Mouse (Mus musculus) G1E (cell line): Measurements from ENCODE around the gene Hoxa3. TPM values are rescaled to one million over a fixed set of nuclear protein-coding genes. Genes with fewer than 3 reads are reported as not detected.

Experiments
- ATAC-seq: 2 replicates; pipeline ENCODE4 v1.8.0; 2016; ENCODE audit warnings: mild to moderate bottlenecking; ENCODE audit not compliant: insufficient number of reproducible peaks, poor library complexity, low FRiP score, severe bottlenecking; ENCODE audit errors: extremely low read depth
- DNase-seq: peaks from one replicate; pipeline ENCODE4 v3.0.0; 2012; ENCODE audit warnings: low spot score
- H3K27me3 ChIP-seq: 2 replicates; pipeline ENCODE4 v1.6.1; 2012; ENCODE audit warnings: mild to moderate bottlenecking, low read length, inconsistent platforms; ENCODE audit not compliant: insufficient read depth
- H3K36me3 ChIP-seq: replicated peaks from 2 replicates; pipeline ENCODE3; 2012; ENCODE audit warnings: mild to moderate bottlenecking, inconsistent platforms
- H3K4me1 ChIP-seq: 2 replicates; pipeline ENCODE4 v1.6.1; 2012; ENCODE audit warnings: low read depth, low read length, inconsistent platforms, mixed read lengths; ENCODE audit not compliant: insufficient read depth
- H3K4me3 ChIP-seq: 2 replicates; pipeline ENCODE4 v1.5.1; 2012; ENCODE audit warnings: low read depth, mild to moderate bottlenecking, inconsistent platforms, low read length, moderate library complexity, mixed read lengths
- H3K9me3 ChIP-seq: replicated peaks from 2 replicates; pipeline ENCODE4 v1.6.1; 2012; ENCODE audit warnings: inconsistent platforms
- CTCF ChIP-seq: IDR thresholded peaks from 2 replicates; pipeline ENCODE4 v1.5.1; 2012; ENCODE audit warnings: low read depth, low read length, inconsistent platforms, mixed read lengths
- GATA1 ChIP-seq: IDR thresholded peaks from 2 replicates; pipeline ENCODE4 v1.6.1; 2012; ENCODE audit warnings: borderline replicate concordance, low read length, inconsistent platforms, mixed read lengths
- GATA2 ChIP-seq: IDR thresholded peaks from 2 replicates; pipeline ENCODE4 v1.6.1; 2012; ENCODE audit warnings: low read depth, low read length, inconsistent platforms, borderline replicate concordance
- POLR2AphosphoS5 ChIP-seq: IDR thresholded peaks from 2 replicates; pipeline ENCODE4 v1.6.1; 2012; ENCODE audit warnings: low read depth, low read length, inconsistent platforms; ENCODE audit not compliant: insufficient replicate concordance
- TAL1 ChIP-seq: conservative IDR thresholded peaks from 2 replicates; pipeline ENCODE4 v1.6.1; 2012; ENCODE audit warnings: low read depth, low read length, inconsistent platforms, mixed read lengths
- polyA plus RNA-seq: library from polyadenylated mRNA; stranded (reverse); fragments of >175 nt; gene quantifications from 2 replicates; pipeline ENCODE4 v1.2.3, GENCODE M21; 2012
- total RNA-seq, 2 experiments: library from RNA; stranded (forward) in 1 of 2; stranded (reverse) in 1 of 2; fragments of 200-1000 nt in 1 of 2; fragments of >200 nt in 1 of 2; fragmentation: Nextera tagmentation in 1 of 2; gene quantifications; 2 replicates each; pipeline ENCODE4 v1.2.3; 2014 to 2017

The Hoxa3 gene
- total RNA-seq (2014; fragmentation: Nextera tagmentation) (not detected in 2 replicates), total RNA-seq (2017) (0.16 and 0.17 TPM in 2 replicates), polyA plus RNA-seq (not detected in 2 replicates)

GRCm38 (mm10) chr6:52213119-52213986 lies at the start of gene Hoxa3, which contains the start of gene Gm28308:
TSS of gene Hoxa3 (minus strand) at chr6:52213336.
TSS of gene Gm28308 (minus strand) at chr6:52213339.
- peaks cover 48% of the 10 kb centered on the region for H3K27me3 ChIP-seq
- peaks cover 9% of the 10 kb centered on the region for H3K9me3 ChIP-seq
- ATAC-seq (no peak), DNase-seq (no peak)
- TF ChIP-seq TAL1 (no peak), GATA1 (no peak), POLR2AphosphoS5 (no peak), CTCF (no peak), GATA2 (no peak)
- H3K4me1 ChIP-seq = no peaks in the 10 kb centered on the region
- no peaks in the 10 kb centered on the region for H3K36me3 ChIP-seq
- no peak within 1 kb of the TSS for H3K4me3 ChIP-seq

- no peaks in the 10 kb centered on the region for H3K36me3 ChIP-seq
- DNase-seq = no peak
- peaks cover 28% of the 10 kb centered on the region for H3K27me3 ChIP-seq
- H3K4me3 ChIP-seq = no peak overlapping the region
- TF ChIP-seq GATA1 (no peak), POLR2AphosphoS5 (no peak), CTCF (no peak), GATA2 (no peak), TAL1 (no peak)
- H3K4me1 ChIP-seq = no peaks in the 10 kb centered on the region
- ATAC-seq = no peak
- H3K9me3 ChIP-seq = peaks cover 12% of the 10 kb centered on the region
Measured at GRCm38 (mm10) chr6:52262463-52263320, 49.6 kb upstream of the Hoxa3 start.

DNA sequence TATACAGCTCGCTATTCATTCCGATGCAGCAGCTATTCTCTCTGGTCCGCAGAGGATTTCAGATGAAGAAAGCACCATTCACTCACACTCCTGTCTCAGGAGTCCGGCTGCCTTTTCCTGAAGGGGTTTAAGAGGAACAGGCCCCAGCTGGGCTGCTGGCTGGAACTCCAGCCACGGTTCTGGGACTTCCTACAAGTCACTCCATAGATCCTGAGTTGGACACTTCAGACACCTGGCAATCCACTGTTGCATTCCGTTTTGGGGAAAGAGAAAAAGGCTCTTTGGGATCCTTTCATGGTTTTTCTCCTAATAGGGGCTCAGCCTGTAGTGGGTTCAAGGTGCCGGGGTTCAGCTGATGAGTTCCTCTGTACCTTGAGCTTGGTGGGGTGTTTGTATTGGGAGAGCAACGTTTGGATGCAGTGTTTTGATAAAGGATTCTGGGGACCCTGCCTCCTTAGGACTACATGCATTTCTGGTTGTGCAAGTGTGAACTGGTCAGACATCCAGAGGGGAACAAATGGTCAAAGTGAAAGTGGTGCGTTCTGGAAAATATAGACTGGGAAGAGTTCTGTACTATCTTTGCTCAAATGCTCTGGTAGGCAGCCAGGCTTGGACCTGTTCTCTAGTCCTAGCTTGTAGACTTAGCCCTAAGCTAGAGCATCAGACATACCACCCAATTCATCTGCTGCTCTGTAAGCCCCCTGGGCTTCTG lies 48.8 kb upstream of the Hoxa3 start:
- Histone ChIP-seq H3K9me3 (peaks cover 12% of the 10 kb centered on the region), H3K36me3 (no peaks in the 10 kb centered on the region), H3K27me3 (peaks cover 28% of the 10 kb centered on the region), H3K4me1 (no peaks in the 10 kb centered on the region), H3K4me3 (no peak overlapping the region)
- TF ChIP-seq GATA2 = no peak
- TF ChIP-seq POLR2AphosphoS5 = no peak
- no peak for TF ChIP-seq CTCF
- no peak for TF ChIP-seq GATA1
- TF ChIP-seq TAL1 = no peak
- no peak for DNase-seq
- ATAC-seq = no peak

DNA sequence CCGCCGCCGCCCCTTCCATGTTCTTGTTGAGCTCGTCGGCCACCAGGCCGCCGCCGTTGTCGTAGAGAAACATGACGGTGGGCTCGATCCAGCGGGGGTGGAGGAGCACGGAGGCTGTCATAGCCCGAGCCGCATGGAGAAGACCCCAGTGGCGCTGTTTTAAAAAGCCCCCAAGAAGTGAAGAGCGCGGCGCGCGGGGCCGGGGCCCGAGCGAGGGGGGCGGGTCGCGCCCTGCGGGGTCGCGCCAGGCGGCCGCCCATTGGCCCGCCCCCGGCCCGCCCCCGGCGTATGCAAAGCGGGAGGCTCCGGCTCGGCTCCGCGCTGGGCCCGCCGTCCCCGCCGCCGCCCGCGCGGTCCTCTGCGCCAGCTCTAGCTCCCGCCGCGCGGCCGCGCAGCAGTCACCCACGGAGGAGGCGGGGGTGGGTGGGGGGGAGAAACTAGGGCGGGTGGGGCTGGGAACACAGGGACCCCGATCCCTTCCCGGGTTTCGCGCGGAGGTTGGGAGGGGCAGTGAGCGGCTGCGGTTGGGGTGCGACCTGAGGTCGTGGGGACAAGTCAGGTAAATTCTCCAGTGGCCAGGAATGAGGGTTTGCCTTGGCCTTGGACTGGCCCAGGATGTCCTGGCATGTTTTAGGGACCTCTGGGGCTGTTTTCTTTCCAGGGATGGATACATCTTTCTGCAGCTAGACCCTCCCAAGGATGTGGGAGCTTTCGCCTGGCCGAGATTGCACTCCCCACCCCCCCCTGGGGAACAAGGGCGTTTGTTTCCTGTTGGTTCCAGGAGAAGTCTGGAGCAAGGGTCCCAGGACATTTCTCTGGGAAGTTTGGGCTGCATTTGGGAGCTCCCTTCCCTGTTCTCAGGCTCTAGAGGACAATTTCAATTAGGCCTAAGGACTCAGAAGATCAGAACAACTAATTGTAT lies 47.8 kb upstream of the Hoxa3 start, which contains the start of gene Hoxa13:
TSS of gene Hoxa13 (minus strand) at position 227 of the 922 bp plus-strand sequence.
- TF ChIP-seq POLR2AphosphoS5 (no peak), GATA2 (no peak), GATA1 (no peak), TAL1 (no peak)
- Histone ChIP-seq H3K4me3 (no peak within 1 kb of the TSS), H3K9me3 (peaks cover 12% of the 10 kb centered on the region), H3K4me1 (no peaks in the 10 kb centered on the region), H3K36me3 (no peaks in the 10 kb centered on the region), H3K27me3 (peaks cover 23% of the 10 kb centered on the region)
- DNase-seq = no peak
- ATAC-seq = no peak

DNA sequence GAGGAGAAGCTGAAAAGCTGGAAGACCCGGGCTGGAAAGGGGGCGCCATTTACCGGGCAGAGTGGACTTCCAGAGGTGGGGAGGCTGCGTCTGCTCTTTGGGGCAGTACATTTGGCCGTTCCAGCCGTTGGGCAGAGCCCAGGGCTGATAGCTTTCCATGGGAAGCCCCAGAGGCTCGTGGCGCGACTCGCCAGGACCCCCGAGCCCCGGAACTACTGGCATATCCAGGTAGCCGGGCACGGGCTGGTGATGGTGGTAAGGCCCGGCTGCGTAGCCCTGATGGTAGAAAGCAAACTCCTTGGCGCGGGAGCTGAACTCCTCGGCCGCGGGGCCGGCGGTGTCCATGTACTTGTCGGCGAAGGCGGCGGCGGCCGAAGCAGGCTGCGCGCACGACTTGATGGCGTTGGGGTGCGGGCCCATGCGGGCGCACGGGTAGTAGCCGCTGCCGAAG lies 46.7 kb upstream of the Hoxa3 start:
- TF ChIP-seq TAL1 = no peak
- Histone ChIP-seq H3K36me3 (no peaks in the 10 kb centered on the region), H3K4me1 (no peaks in the 10 kb centered on the region), H3K4me3 (no peak overlapping the region), H3K27me3 (peaks cover 13% of the 10 kb centered on the region), H3K9me3 (peaks cover 12% of the 10 kb centered on the region)
- DNase-seq = no peak
- ATAC-seq = no peak
